Mouse (Mus musculus): Measurements from ENCODE around the gene Sema4c. TPM values are rescaled to one million over a fixed set of nuclear protein-coding genes. Genes with fewer than 3 reads are reported as not detected.

The Sema4c gene
- polyA plus RNA-seq (2015; fragmentation: Nextera tagmentation; extraction: Ambion mirVana), result 19.1 and 21.2 TPM in 2 replicates

DNA sequence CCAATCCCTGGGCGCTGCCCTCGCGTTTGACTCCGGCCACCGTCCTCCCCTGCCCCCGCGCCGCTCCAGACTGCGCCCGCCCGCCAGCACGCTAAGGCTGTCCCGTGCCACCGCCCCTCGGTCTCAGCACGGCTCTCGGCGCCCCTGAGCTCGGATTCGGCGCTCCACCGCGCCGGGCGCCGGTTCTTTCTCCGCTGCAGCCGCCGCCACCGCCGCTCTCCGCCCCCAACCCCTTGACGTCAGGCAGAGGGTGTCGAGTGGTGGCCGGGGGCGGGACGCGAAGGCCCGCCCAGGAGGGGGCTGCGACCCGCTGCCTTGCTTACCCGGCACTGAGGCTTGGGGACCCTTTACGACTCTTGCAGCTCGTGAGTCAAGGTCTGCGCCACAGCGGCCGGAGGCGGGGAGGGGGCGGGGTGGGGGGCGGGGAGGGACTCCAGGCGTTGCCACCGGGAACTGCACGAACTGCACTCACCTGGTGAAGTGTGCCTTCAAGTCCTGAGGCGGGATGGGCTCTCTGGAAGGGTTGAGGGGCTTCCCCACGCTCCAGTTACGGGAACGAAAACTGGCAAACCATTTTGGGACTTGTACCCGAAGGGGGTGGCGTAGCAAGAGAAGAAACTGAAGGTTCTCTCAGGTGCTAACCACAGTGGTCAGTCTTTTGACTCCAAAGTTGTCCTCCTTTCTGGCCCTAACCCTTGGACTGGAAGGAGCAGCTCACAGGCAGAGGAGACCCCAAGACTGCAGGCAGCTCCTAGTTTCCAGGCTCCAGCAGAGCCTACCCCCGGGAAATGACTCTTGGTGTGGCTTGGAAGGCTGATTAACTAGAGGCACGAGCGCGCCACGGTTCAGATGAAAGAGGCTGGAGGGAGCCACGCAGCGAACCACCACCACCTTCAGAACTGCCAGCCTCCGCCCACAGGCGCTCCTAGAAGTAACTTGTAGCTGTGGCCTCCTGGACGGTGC is at the start of gene Sema4c:
Sema4c (minus strand) TSS at position 319 of the 963 bp plus-strand sequence.
- H3K27me3 ChIP-seq (replicated peaks; ENCODE audit: control insufficient read depth, insufficient read depth, low read length), result no peaks in the 10 kb centered on the region
- H3K36me3 ChIP-seq (ENCODE audit: control insufficient read depth, insufficient read depth, low read length), result peaks cover 4% of the 10 kb centered on the region
- H3K4me1 ChIP-seq (ENCODE audit: control insufficient read depth, insufficient read depth, low read depth, low read length), result peaks cover 28% of the 10 kb centered on the region
- H3K4me3 ChIP-seq (ENCODE audit: low read length), result peak within 1 kb of the TSS; percentile 84
- H3K9me3 ChIP-seq (ENCODE audit: control insufficient read depth, low read length), result no peaks in the 10 kb centered on the region
- peak within 1 kb of the TSS; percentile 87 for H3K4me2 ChIP-seq (ENCODE audit: low read length)
- under 1% methylated on average over 67 of the region's 69 CpGs for WGBS
- peak within 1 kb of the TSS; percentile 96 for H3K27ac ChIP-seq (ENCODE audit: low read depth, low read length)
- H3K9ac ChIP-seq (ENCODE audit: low read depth, low read length), result peak within 1 kb of the TSS; percentile 95
- peak; percentile 59 for ATAC-seq

DNA sequence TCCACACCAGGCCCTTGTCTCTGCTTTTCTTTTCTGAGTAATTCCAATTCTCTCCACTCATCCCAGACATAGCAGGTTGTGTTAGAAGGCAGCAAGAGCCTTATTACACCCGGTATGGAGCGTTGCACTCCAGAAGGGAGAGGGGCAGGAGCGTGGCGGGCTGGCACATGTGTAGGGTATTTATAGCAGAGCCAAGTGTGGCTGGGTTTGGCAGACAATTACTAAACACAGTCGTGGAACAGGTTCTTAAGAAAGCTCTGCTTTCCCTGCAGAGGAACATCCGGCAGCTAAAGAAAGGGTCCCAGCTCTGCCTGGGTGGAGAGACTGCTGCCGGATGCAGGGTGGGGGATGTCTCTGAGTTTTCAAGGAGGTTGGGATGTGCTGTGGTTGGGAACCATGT is 48.8 kb upstream of the Sema4c start:
- Histone ChIP-seq H3K9me3 (ENCODE audit: control insufficient read depth, low read length) (no peaks in the 10 kb centered on the region), H3K27me3 (replicated peaks; ENCODE audit: control insufficient read depth, insufficient read depth, low read length) (no peaks in the 10 kb centered on the region), H3K27ac (ENCODE audit: low read depth, low read length) (no peak overlapping the region), H3K4me2 (ENCODE audit: low read length) (no peak overlapping the region), H3K9ac (ENCODE audit: low read depth, low read length) (no peak overlapping the region), H3K36me3 (ENCODE audit: control insufficient read depth, insufficient read depth, low read length) (no peaks in the 10 kb centered on the region), H3K4me3 (ENCODE audit: low read length) (no peak overlapping the region), H3K4me1 (ENCODE audit: control insufficient read depth, insufficient read depth, low read depth, low read length) (no peaks in the 10 kb centered on the region; the same call in 1 of the 2 replicates)
- ATAC-seq, result no peak
- 50% methylated on average over 7 of the region's 7 CpGs for WGBS

DNA sequence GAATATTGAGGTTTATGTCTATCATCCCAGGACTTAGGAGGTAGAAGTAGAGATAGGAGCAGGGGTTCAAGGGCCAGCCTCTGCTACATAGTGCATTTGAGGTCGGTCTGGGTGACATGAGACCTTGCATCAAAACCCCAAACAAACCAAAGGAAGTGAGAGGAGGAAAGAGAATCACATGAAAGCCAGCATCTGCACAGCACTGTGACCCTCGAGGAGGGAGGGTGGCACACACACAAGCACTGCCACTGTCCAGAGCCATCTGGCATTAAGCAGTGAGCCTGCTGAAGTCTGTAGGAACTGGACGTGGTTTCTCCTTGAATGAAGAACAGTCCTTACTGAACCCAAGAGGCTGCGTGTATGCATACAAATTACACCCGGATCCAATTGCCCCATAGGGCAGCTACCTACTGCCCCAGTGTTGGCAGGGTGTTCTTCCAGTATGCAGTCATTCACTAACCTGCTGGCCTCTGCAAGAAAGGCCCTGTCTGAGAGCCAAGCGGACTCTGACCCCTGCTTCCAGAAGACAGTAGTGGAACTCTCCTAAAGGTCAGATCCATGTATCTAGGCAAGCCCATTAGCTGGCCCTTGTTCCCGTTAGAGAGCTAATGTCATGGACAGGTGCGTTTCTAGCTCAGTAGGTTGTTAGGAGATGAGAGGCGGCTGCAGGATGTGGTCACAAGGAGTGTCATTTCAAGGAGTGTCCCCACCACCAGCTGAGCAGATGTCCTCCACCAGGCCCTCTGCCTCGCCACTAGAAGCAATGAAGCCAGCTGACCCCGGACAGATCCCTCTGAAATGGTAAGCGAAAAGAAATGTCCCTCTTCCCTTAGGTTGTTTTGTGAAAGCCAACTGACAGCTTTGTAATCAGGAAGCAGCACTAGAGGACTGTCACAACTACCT is 46.4 kb upstream of the Sema4c start:
- peak; percentile 21; the same call in 1 of the 2 replicates for ATAC-seq
- WGBS, result 83% methylated on average over 12 of the region's 12 CpGs

DNA sequence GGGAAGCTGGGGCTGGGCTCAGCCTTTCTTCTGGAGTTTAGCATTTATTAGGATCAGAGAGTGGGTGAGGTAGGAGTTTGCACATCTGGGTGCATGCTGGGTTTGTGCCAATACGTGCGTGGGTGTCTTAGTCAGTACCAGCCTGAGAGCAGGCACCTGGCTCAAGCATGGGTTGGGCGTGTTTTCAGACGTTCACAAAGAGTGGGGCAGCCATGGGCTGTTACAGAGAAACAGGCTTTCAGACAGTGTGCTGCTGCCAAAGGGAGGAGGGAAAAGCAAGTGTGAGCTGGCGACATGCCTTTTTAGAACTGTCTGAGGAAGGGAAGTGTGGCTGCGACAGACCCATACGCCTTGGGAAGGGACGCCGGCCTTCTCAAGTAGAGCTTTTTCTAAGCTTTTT is 45.2 kb upstream of the Sema4c start:
- Histone ChIP-seq H3K4me2 (ENCODE audit: low read length) (no peak overlapping the region), H3K4me1 (ENCODE audit: control insufficient read depth, insufficient read depth, low read depth, low read length) (no peaks in the 10 kb centered on the region), H3K9me3 (ENCODE audit: control insufficient read depth, low read length) (no peaks in the 10 kb centered on the region), H3K27ac (ENCODE audit: low read depth, low read length) (no peak overlapping the region), H3K4me3 (ENCODE audit: low read length) (no peak overlapping the region), H3K9ac (ENCODE audit: low read depth, low read length) (no peak overlapping the region), H3K36me3 (ENCODE audit: control insufficient read depth, insufficient read depth, low read length) (no peaks in the 10 kb centered on the region), H3K27me3 (replicated peaks; ENCODE audit: control insufficient read depth, insufficient read depth, low read length) (no peaks in the 10 kb centered on the region)
- ATAC-seq, result peak; percentile 77
- 49% methylated on average over 9 of the region's 9 CpGs for WGBS

More for the DNA sequence above, 46.4 kb upstream of the Sema4c start:
- Histone ChIP-seq H3K4me1 (ENCODE audit: control insufficient read depth, insufficient read depth, low read depth, low read length) (no peaks in the 10 kb centered on the region), H3K4me3 (ENCODE audit: low read length) (no peak overlapping the region), H3K27ac (ENCODE audit: low read depth, low read length) (no peak overlapping the region), H3K36me3 (ENCODE audit: control insufficient read depth, insufficient read depth, low read length) (no peaks in the 10 kb centered on the region), H3K27me3 (replicated peaks; ENCODE audit: control insufficient read depth, insufficient read depth, low read length) (no peaks in the 10 kb centered on the region), H3K4me2 (ENCODE audit: low read length) (no peak overlapping the region), H3K9me3 (ENCODE audit: control insufficient read depth, low read length) (no peaks in the 10 kb centered on the region), H3K9ac (ENCODE audit: low read depth, low read length) (no peak overlapping the region)

DNA sequence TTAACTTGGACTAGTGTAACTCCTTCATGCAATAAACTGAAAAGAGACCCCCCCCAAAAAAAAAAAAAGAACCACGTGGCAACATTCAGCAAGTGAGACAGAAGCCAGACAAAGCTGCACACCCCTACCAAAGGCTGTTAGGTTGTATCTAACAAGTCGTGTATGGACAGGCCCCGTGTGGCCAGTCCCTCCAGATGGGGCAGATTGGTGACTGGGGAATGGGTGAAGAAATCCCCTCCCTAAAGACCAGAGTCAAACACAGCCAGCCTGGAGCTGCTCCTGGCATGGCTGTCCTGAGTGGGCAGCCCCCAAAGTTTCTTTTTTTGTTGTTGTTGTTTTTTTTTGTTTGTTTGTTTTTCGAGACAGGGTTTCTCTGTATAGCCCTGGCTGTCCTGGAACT is 44.1 kb upstream of the Sema4c start:
- Histone ChIP-seq H3K9me3 (ENCODE audit: control insufficient read depth, low read length) (no peaks in the 10 kb centered on the region), H3K27ac (ENCODE audit: low read depth, low read length) (no peak overlapping the region), H3K27me3 (replicated peaks; ENCODE audit: control insufficient read depth, insufficient read depth, low read length) (no peaks in the 10 kb centered on the region), H3K4me3 (ENCODE audit: low read length) (no peak overlapping the region), H3K9ac (ENCODE audit: low read depth, low read length) (no peak overlapping the region), H3K4me1 (ENCODE audit: control insufficient read depth, insufficient read depth, low read depth, low read length) (no peaks in the 10 kb centered on the region), H3K36me3 (ENCODE audit: control insufficient read depth, insufficient read depth, low read length) (no peaks in the 10 kb centered on the region), H3K4me2 (ENCODE audit: low read length) (no peak overlapping the region)
- 75% methylated on average over 4 of the region's 4 CpGs for WGBS
- ATAC-seq, result no peak

DNA sequence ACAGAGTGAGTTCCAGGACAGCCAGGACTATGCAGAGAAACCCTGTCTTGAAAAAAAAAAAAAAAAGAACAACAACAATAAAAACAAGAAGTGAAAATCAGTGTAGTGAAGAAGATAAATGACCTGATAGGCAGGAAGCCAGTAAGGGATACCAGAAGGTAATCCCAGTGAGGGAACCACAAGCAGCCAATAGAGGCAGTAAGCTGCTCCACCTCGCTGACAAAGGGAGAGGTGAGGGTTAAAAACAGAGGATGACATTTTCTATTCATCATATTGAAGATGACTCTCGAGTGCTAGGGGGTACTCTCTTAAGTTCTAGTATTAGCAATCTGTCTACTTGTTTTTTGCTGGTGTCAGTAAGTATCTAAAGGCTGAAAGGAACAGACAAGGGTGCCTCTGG is 40.3 kb upstream of the Sema4c start:
- Histone ChIP-seq H3K9ac (ENCODE audit: low read depth, low read length) (no peak overlapping the region), H3K4me1 (ENCODE audit: control insufficient read depth, insufficient read depth, low read depth, low read length) (peaks cover 7% of the 10 kb centered on the region), H3K27me3 (replicated peaks; ENCODE audit: control insufficient read depth, insufficient read depth, low read length) (no peaks in the 10 kb centered on the region), H3K27ac (ENCODE audit: low read depth, low read length) (no peak overlapping the region), H3K36me3 (ENCODE audit: control insufficient read depth, insufficient read depth, low read length) (no peaks in the 10 kb centered on the region), H3K4me3 (ENCODE audit: low read length) (no peak overlapping the region), H3K4me2 (ENCODE audit: low read length) (no peak overlapping the region), H3K9me3 (ENCODE audit: control insufficient read depth, low read length) (no peaks in the 10 kb centered on the region)
- 72% methylated on average over 2 of the region's 2 CpGs for WGBS
- no peak for ATAC-seq

DNA sequence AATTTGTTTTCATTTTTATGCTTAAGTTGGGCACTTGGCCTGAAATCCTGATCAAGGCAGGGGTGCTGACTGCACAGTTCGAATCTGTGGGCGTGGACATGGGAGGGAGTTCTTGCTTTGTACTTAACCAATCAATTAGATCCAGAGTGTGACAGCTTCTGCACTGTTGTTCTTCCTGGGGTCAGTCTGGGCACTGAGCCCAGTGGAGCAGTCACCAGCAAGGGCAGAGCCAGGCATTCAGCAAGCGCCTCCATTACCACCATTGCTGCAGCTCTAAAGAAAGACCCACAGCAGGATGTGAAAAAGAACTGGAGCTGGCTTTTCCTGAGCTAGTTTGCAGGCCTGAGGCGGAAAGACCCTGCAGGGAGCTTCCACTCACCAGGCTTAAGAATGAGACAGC is 38.0 kb upstream of the Sema4c start:
- 7% methylated on average over 4 of the region's 4 CpGs for WGBS
- ATAC-seq, result peak; percentile 92

DNA sequence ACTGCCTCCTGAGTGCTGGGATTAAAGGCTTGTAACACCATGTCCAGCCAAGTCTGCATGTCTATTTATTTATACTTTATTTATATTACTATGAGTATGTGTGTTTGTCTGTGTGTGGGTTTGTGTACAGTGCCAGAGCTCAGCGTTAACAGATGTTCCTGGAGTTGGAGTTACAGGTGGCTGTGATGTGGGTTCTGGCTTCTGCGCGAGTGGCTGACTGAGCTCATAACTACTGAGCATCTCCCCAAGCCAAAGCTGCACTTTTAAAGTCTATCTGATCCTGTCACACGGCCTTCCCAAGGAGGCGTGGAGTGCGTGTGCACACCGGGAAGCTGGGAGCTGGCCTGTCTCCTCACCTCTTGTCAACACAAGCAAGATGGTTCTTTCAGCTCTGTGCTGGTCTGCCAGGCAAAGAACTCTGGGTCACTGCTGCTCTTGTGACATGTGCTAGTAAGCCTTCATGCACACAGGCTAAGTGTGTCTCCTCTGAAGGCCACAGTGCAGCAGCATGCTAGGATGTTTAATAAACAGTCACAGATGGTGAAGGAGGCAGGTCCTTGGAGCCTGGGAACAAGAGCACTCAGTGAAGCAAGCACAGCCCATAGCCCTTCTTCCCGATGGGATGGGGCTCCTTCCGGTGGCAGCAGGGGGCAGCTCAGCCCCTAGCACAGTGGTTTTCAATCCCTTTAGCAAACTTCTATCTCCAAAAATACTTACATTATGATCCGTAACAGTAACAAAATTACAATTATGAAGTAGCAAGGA is 37.2 kb upstream of the Sema4c start:
- H3K4me2 ChIP-seq (ENCODE audit: low read length), result no peak overlapping the region
- peak; percentile 62 for ATAC-seq
- no peaks in the 10 kb centered on the region for H3K27me3 ChIP-seq (replicated peaks; ENCODE audit: control insufficient read depth, insufficient read depth, low read length)
- H3K4me3 ChIP-seq (ENCODE audit: low read length), result no peak overlapping the region
- H3K27ac ChIP-seq (ENCODE audit: low read depth, low read length), result peak overlapping the region; percentile 65
- peaks cover 13% of the 10 kb centered on the region for H3K4me1 ChIP-seq (ENCODE audit: control insufficient read depth, insufficient read depth, low read depth, low read length)
- H3K9ac ChIP-seq (ENCODE audit: low read depth, low read length), result no peak overlapping the region
- H3K36me3 ChIP-seq (ENCODE audit: control insufficient read depth, insufficient read depth, low read length), result no peaks in the 10 kb centered on the region
- no peaks in the 10 kb centered on the region for H3K9me3 ChIP-seq (ENCODE audit: control insufficient read depth, low read length)
- WGBS, result 52% methylated on average over 10 of the region's 10 CpGs

More for the DNA sequence above, 38.0 kb upstream of the Sema4c start:
- H3K4me1 ChIP-seq (ENCODE audit: control insufficient read depth, insufficient read depth, low read depth, low read length), result peaks cover 7% of the 10 kb centered on the region
- no peaks in the 10 kb centered on the region for H3K27me3 ChIP-seq (replicated peaks; ENCODE audit: control insufficient read depth, insufficient read depth, low read length)
- no peak overlapping the region for H3K4me2 ChIP-seq (ENCODE audit: low read length)
- H3K9ac ChIP-seq (ENCODE audit: low read depth, low read length), result no peak overlapping the region
- H3K4me3 ChIP-seq (ENCODE audit: low read length), result no peak overlapping the region
- H3K27ac ChIP-seq (ENCODE audit: low read depth, low read length), result peak overlapping the region; percentile 70
- no peaks in the 10 kb centered on the region for H3K9me3 ChIP-seq (ENCODE audit: control insufficient read depth, low read length)
- H3K36me3 ChIP-seq (ENCODE audit: control insufficient read depth, insufficient read depth, low read length), result no peaks in the 10 kb centered on the region

Data from hindbrain, embryonic 16.5 days (tissue).